Mouse (Mus musculus) midbrain, embryonic 16.5 days (tissue): ENCODE results near the gene Psapl1. TPM values are rescaled to one million over a fixed set of nuclear protein-coding genes. Genes with fewer than 3 reads are reported as not detected.

ENCODE experiments used
- ATAC-seq: fragments of 200-750 bp; cut with Nextera tagmentation; 2 replicates; pipeline ENCODE4 v1.8.0; 2017; ENCODE audit warnings: moderate TSS enrichment
- H3K27ac ChIP-seq: fragments of 300-500 bp; sonication (generic); 2 replicates; pipeline ENCODE4 v1.5.1; 2014; ENCODE audit warnings: mild to moderate bottlenecking, low read length, mixed read lengths
- H3K27me3 ChIP-seq: fragments of 300-500 bp; sonication (generic); 2 replicates; pipeline ENCODE4 v1.6.1; 2014; ENCODE audit warnings: low read depth, low read length, mixed read lengths; ENCODE audit not compliant: control insufficient read depth, insufficient read depth
- H3K36me3 ChIP-seq: fragments of 300-500 bp; sonication (generic); 2 replicates; pipeline ENCODE4 v1.6.1; 2014; ENCODE audit warnings: mild to moderate bottlenecking, low read length, moderate library complexity, mixed read lengths; ENCODE audit not compliant: control insufficient read depth, insufficient read depth
- H3K4me1 ChIP-seq: fragments of 300-500 bp; sonication (generic); 2 replicates; pipeline ENCODE4 v1.6.1; 2014; ENCODE audit warnings: mild to moderate bottlenecking, low read length, mixed read lengths; ENCODE audit not compliant: control insufficient read depth, insufficient read depth
- H3K4me2 ChIP-seq: fragments of 300-500 bp; sonication (generic); 2 replicates; pipeline ENCODE4 v1.6.1; 2014; ENCODE audit warnings: mild to moderate bottlenecking, low read length, mixed read lengths
- H3K4me3 ChIP-seq: fragments of 300-500 bp; sonication (generic); 2 replicates; pipeline ENCODE4 v1.5.1; 2014; ENCODE audit warnings: low read depth, mild to moderate bottlenecking, low read length, moderate library complexity, mixed read lengths
- H3K9ac ChIP-seq: fragments of 300-500 bp; sonication (generic); 2 replicates; pipeline ENCODE4 v1.6.1; 2014; ENCODE audit warnings: low read depth, low read length, mixed read lengths
- H3K9me3 ChIP-seq: fragments of 300-500 bp; sonication (generic); replicated peaks from 2 replicates; pipeline ENCODE4 v1.6.1; 2014; ENCODE audit warnings: mild to moderate bottlenecking, low read length, mixed read lengths; ENCODE audit not compliant: control insufficient read depth, poor library complexity, severe bottlenecking
- WGBS: fragments of 180-500 bp; shearing (Covaris S2); extraction: QIAGEN DNeasy Blood & Tissue Kit; methylation state at CpG from one replicate; pipeline ENCODE4 v1.1.7; 2014; 5-methylcytosine and 5-hydroxymethylcytosine counted together
- polyA plus RNA-seq: library from polyadenylated mRNA; unstranded; fragments of >200 nt; fragmentation: Nextera tagmentation; extraction: Ambion mirVana; gene quantifications from 2 replicates; pipeline ENCODE4 v1.2.1, GENCODE M21; 2015

Psapl1 gene
- polyA plus RNA-seq: 0.07 TPM in 1 of 2 replicates, not detected in the other

DNA sequence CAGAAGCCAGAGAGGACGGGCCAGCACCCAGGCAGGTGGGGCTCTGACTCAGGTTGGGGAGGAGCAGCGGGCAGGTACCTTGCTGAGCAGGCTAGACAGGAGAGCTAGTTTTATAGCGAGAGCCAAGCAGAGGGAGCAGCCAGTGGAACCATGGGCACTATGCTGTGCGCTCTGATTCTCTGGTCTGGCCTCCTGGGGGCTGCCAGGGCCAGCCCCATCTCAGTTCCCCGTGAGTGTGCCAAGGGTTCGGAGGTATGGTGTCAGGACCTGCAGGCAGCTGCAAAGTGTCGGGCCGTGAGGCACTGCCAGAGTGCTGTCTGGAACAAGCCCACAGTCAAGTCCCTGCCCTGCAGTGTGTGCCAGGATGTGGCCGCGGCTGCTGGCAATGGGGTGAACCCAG is at the start of gene Psapl1:
Gene Psapl1, plus strand, starts transcription at position 106 of the 400 bp plus-strand sequence.
- H3K9ac ChIP-seq: no peak within 1 kb of the TSS

DNA sequence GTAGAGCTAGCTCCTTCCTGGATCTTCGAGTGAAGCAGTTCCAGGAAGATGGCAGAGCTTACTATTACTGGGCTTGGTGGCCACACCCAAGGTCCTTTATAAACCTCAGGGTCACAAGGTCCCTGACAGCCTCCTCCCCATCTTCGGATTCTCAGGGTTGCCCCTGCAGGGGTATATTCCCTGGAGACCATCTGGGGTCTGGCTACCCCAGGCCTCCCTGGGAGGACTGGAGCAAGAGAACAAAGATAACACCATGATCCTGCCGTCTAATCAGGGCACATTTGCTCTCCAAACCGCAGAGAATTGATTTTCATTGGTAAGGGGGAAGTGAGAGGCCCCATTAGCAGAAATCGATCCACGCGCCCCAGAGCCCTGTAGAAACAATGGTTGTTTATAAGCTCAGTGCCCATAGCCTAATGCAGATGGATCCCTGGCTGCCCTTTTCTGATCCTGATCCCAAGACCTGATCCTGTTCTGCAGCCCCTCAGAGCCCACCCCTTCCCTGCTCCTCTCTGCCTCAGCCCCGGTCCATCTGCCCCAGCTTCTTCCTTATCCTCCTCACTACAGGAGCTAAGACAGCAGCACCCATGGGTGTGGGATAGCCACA is 48.8 kb upstream of the Psapl1 start:
- Histone ChIP-seq H3K9ac (no peak overlapping the region), H3K36me3 (no peaks in the 10 kb centered on the region), H3K27me3 (no peaks in the 10 kb centered on the region), H3K9me3 (no peaks in the 10 kb centered on the region), H3K27ac (no peak overlapping the region), H3K4me1 (peaks cover 10% of the 10 kb centered on the region; the same call in 1 of the 2 replicates), H3K4me3 (no peak overlapping the region), H3K4me2 (no peak overlapping the region)
- 32% methylated on average over 8 of the region's 8 CpGs for WGBS
- no peak for ATAC-seq

More for the DNA sequence above, at the start of gene Psapl1:
- Histone ChIP-seq H3K27ac (no peak within 1 kb of the TSS), H3K4me2 (no peak within 1 kb of the TSS), H3K9me3 (no peaks in the 10 kb centered on the region), H3K36me3 (no peaks in the 10 kb centered on the region), H3K4me3 (no peak within 1 kb of the TSS), H3K27me3 (no peaks in the 10 kb centered on the region), H3K4me1 (no peaks in the 10 kb centered on the region)
- 91% methylated on average over 10 of the region's 10 CpGs for WGBS
- ATAC-seq: no peak

DNA sequence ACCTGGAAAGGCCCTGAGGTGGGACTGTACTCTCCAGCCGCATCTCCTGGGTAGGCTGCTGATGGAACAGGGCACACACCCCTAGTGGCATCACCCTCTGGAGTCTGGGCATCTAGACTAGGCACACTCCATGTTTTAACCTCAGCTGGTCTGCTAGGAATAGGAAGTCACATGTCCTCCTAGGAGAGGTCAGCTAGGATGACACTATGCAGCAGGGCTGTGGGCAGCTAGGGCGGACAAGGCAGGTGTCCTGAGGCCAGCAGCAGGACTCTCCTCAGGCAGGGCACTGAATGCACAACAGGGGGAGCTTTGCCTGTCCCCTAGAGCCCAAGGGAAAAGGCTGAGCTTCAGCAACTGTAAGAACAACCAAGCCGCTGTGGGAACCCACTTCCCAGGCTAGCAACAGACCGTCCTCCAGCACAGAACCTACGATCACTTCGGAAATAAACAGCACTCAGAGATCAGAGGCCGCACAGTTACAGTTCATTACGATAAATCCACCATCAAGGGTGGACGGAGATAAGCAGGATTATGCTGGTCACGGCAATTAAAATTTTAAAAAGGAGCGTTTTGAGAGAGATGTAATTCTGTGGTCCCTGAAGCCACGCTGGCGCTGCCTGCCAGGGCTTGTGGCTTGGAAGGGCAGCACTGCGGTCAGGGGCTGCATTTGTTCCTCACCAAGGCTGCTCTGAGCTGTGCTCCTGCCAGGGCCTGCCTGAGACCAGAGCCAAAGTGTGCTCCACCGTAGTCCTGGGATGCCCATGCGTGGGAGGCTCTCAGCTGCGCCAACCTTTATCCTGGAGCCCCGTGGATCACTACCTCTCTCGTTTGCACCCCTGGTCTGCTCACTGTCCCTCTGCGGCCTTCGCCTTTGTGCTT is 38.2 kb upstream of the Psapl1 start:
- H3K9ac ChIP-seq: 0 out of 2 replicates have a peak overlapping the region, but pooled peaks have one; percentile 32
- 0 out of 2 replicates have a peak, but pooled peaks have one; percentile 10 for ATAC-seq
- H3K27me3 ChIP-seq: no peaks in the 10 kb centered on the region
- no peaks in the 10 kb centered on the region for H3K36me3 ChIP-seq
- H3K9me3 ChIP-seq: no peaks in the 10 kb centered on the region
- no peak overlapping the region for H3K4me2 ChIP-seq
- H3K4me1 ChIP-seq: peaks cover 23% of the 10 kb centered on the region
- 49% methylated on average over 21 of the region's 21 CpGs for WGBS
- peak overlapping the region; percentile 59 for H3K27ac ChIP-seq
- no peak overlapping the region for H3K4me3 ChIP-seq

DNA sequence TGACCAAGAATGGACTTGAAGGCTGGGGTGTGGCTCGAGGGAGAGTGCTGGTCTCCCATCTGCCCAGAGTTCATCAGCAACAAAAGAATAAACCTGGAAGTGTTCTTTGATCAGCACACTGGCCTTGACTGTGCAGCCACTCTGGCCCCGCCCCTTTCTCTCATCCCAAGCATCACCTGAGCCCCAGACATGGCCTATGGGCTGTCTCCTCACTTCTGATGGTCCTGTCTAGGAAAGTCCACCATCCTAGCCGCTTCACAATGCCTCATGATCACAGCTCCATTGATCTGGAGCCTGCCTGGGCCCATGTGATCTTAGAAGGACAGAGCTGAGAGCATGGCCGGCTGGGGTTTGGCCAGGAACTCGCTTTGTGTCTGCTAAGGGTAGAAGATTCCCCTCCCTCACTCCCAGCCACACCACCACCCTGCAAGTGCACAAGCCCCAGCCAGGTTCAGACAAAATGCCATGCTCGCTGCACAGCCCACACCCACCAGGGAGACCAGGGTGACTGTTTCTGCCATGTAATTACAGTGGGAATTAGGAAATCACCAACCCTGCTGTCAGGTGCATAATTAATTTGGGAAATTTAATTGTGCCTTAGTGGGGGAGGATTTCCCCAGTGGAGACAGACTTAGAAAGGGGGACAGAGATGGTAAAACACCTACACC is 37.3 kb upstream of the Psapl1 start:
- peaks cover 23% of the 10 kb centered on the region for H3K4me1 ChIP-seq
- H3K27ac ChIP-seq: peak overlapping the region; percentile 25; the same call in 1 of the 2 replicates
- no peaks in the 10 kb centered on the region for H3K9me3 ChIP-seq
- H3K36me3 ChIP-seq: no peaks in the 10 kb centered on the region
- H3K27me3 ChIP-seq: no peaks in the 10 kb centered on the region
- H3K4me2 ChIP-seq: no peak overlapping the region
- 66% methylated on average over 6 of the region's 6 CpGs for WGBS
- H3K9ac ChIP-seq: 0 out of 2 replicates have a peak overlapping the region, but pooled peaks have one; percentile 13
- ATAC-seq: peak; percentile 46
- no peak overlapping the region for H3K4me3 ChIP-seq

DNA sequence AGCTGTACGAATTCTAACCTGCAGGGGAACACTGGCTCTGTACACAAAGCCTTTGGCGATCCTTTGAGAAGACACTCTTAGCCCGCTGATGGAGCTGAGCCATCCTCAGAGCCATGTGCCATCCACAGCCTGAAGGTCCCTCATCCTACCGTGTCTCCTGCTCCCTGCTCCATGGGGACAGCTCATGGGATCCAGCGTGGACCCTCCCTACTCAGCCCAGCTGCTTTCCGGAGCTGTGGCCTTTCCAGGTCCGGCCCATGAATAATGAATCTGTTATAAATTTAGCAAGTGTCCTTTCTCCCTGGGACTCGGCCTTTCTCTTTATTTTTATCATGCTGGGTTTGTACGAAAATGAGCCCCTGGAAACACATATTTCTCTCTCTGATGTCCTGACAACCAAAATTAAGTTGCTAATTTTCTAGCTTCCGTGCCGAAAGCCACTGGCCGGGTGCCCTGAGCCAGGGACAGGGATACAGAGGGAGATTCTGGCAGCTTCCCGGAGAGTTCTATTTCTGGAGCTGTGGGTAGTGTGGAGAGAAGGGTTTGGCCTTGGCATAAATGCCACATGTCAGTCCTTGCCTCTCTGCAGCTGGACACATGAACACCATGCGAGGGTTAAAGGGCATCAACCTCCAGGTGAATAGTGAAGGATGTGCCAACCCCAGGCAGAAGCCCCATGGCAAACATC is 34.7 kb upstream of the Psapl1 start:
- ATAC-seq: no peak
- H3K4me2 ChIP-seq: no peak overlapping the region
- no peaks in the 10 kb centered on the region for H3K36me3 ChIP-seq
- no peak overlapping the region for H3K9ac ChIP-seq
- H3K27ac ChIP-seq: 0 out of 2 replicates have a peak overlapping the region, but pooled peaks have one; percentile 47
- WGBS: 47% methylated on average over 14 of the region's 14 CpGs
- H3K27me3 ChIP-seq: no peaks in the 10 kb centered on the region
- no peak overlapping the region for H3K4me3 ChIP-seq
- H3K4me1 ChIP-seq: peaks cover 23% of the 10 kb centered on the region
- no peaks in the 10 kb centered on the region for H3K9me3 ChIP-seq

DNA sequence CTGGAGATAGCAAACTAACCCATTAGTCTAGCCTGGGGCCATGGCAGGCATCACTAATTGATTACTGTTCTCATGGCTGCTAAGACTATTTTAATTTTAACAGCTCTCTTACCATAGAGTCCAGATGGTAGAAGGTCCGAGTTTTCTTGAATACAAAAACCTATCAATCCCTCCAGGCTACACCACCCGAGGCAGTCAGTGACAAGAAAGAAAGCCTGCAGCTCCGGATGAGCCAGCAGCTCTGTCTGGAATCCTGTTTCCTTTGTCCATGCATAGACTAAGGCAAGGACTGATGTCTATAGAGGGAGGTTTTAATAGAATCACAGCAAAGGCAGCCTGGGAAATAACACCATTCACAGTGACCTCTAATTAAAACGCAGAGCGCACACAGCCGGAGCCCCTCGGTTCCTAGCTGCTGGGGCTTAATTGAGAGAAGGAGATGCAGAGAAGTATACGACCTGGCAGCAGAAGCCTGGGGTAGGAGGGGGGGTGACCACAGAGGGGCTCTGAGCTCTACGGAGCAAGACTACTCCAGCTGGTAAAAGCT is 29.2 kb upstream of the Psapl1 start:
- no peak overlapping the region for H3K4me3 ChIP-seq
- no peaks in the 10 kb centered on the region for H3K27me3 ChIP-seq
- H3K4me1 ChIP-seq: peaks cover 13% of the 10 kb centered on the region
- WGBS: 2% methylated on average over 9 of the region's 9 CpGs
- H3K27ac ChIP-seq: peak overlapping the region; percentile 58
- no peak overlapping the region for H3K4me2 ChIP-seq
- H3K9me3 ChIP-seq: no peaks in the 10 kb centered on the region
- no peaks in the 10 kb centered on the region for H3K36me3 ChIP-seq
- ATAC-seq: peak; percentile 82
- H3K9ac ChIP-seq: no peak overlapping the region

DNA sequence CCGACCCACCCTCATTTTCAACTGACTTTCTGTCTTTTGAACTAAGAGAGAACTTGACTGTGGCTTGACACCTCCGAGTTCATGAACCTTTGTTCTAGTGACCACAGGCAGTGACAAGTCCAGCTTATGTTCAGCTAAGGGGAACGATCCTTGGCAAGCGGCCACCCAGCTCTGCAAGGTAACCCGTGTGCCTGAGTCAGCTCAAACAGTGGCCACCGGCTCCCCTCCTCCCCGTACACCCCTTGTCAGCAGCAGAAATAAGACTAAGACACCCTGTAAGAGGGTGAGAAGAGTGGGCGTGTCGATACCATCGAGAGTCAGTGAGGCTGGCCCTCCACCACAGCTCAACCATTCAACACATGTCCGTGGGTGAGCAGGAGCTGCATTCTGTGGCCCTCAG is 27.4 kb upstream of the Psapl1 start:
- Histone ChIP-seq H3K4me3 (no peak overlapping the region), H3K9me3 (no peaks in the 10 kb centered on the region), H3K27me3 (no peaks in the 10 kb centered on the region), H3K27ac (no peak overlapping the region), H3K9ac (no peak overlapping the region), H3K4me1 (peaks cover 13% of the 10 kb centered on the region), H3K36me3 (no peaks in the 10 kb centered on the region), H3K4me2 (no peak overlapping the region)
- no peak for ATAC-seq
- WGBS: 82% methylated on average over 11 of the region's 11 CpGs

DNA sequence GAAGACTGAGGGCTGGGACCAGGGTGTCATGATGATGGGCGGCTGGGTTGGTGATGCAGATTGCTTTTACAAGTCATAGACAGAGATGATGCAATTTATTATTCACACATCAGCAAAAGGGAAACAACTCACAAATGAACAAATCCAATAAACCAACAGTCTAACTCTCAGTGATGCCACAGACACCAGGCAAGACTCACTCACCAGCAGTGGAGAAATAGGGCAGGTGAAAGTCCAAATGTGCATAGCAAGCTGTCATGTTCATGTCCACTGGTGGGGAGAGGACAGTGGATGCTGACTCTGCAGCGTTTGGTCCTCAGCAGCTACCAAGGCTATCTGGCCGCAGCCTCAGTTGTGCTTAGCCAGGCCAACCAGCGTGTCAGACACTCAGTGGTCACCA is 26.9 kb upstream of the Psapl1 start:
- WGBS: 91% methylated on average over 4 of the region's 4 CpGs
- Histone ChIP-seq H3K36me3 (no peaks in the 10 kb centered on the region), H3K9ac (no peak overlapping the region), H3K27me3 (no peaks in the 10 kb centered on the region), H3K4me2 (no peak overlapping the region), H3K27ac (no peak overlapping the region), H3K9me3 (no peaks in the 10 kb centered on the region), H3K4me3 (no peak overlapping the region), H3K4me1 (peaks cover 13% of the 10 kb centered on the region)
- ATAC-seq: no peak
